ENCODE assay signal across 7 mouse cellular contexts in genomic region chr13:97337296-97337731, GRCm38 (mm10).
DNase-seq lines count a peak whose midpoint lies in the region; ATAC-seq and TF ChIP-seq lines count a peak whose summit lies in the region.

No protein-coding gene starts in this region.

- no peak overlapping the region for H3K4me3 ChIP-seq in myocyte
- no peak overlapping the region for H3K4me3 ChIP-seq in liver, embryonic 12.5 days

- H3K9me3 ChIP-seq in liver, embryonic 12.5 days (replicated peaks): no peaks in the 10 kb centered on the region

- no peaks in the 10 kb centered on the region for H3K36me3 ChIP-seq in myocyte (ENCODE audit: control insufficient read depth, insufficient read depth)
- no peaks in the 10 kb centered on the region for H3K36me3 ChIP-seq in liver, embryonic 12.5 days

- no peaks in the 10 kb centered on the region for H3K27me3 ChIP-seq in myocyte (ENCODE audit: control insufficient read depth, insufficient read depth, insufficient read length)
- H3K27me3 ChIP-seq in liver, embryonic 12.5 days (replicated peaks): no peaks in the 10 kb centered on the region

- 0 out of 2 replicates have a peak, but pooled peaks cover 14% of the 10 kb centered on the region for H3K4me1 ChIP-seq in liver, embryonic 12.5 days

- no peak overlapping the region for H3ac ChIP-seq in myocyte (ENCODE audit: control insufficient read depth, insufficient read length)

- H3K4me2 ChIP-seq in myocyte (ENCODE audit: low read depth): no peak overlapping the region
- H3K4me2 ChIP-seq in liver, embryonic 12.5 days: no peak overlapping the region

- H3K27ac ChIP-seq in liver, embryonic 12.5 days: no peak overlapping the region

- no peak for ATAC-seq in liver, embryonic 12.5 days

- no peak overlapping the region for H3K9ac ChIP-seq in liver, embryonic 12.5 days

- no peaks in the 10 kb centered on the region for H3K79me2 ChIP-seq in myocyte (ENCODE audit: control insufficient read depth, insufficient read depth)

- 64% methylated on average over 10 of the region's 10 CpGs for WGBS in liver, embryonic 12.5 days (ENCODE audit: insufficient replicate concordance)

- no peak for TF ChIP-seq POLR2A in myocyte (IDR thresholded peaks at IDR 0.05; ENCODE audit: insufficient read length, low read depth)

- peak; percentile 15 for DNase-seq in right cerebral cortex, adult 18-20 months
- DNase-seq in right cerebral cortex, postnatal 14 days: no peak
- DNase-seq in gastrocnemius, postnatal 10 days: peak; percentile 51
- peak; percentile 21 for DNase-seq in layer of hippocampus, adult 9-10 months (ENCODE audit: low spot score)
- no peak for DNase-seq in embryo, embryonic 9.5 days (ENCODE audit: extremely low spot score)

TF ChIP-seq in myocyte, 11 proteins besides CTCF, POLR2A, EP300 and RAD21:
- TF ChIP-seq TCF3 (IDR thresholded peaks at IDR 0.05; ENCODE audit: insufficient read length, low read depth): no peak
- TF ChIP-seq MYOD1 (IDR thresholded peaks at IDR 0.05; ENCODE audit: control insufficient read depth in 1 of 3, insufficient read length in 2 of 3, low read depth in 2 of 3): peak in 1 of 3 experiments; percentile 59
- peak; percentile 47 for TF ChIP-seq SRF (IDR thresholded peaks at IDR 0.05; ENCODE audit: control insufficient read depth, insufficient read length, low read depth)
- TF ChIP-seq MYOG (IDR thresholded peaks at IDR 0.05; ENCODE audit: control insufficient read depth in 1 of 3, insufficient read depth in 1 of 3, insufficient read length in 2 of 3, low read depth in 2 of 3): peak; percentile 6 to 53 (median 29)

Comparison
In these comparisons a context has a peak if more than half of its experiments do, and no peak if none do; other contexts are left out.
1. DNase-seq: peak in right cerebral cortex, adult 18-20 months (single experiment), gastrocnemius, postnatal 10 days (single experiment) and layer of hippocampus, adult 9-10 months (single experiment); none in right cerebral cortex, postnatal 14 days (single experiment) and embryo, embryonic 9.5 days (single experiment).